Comparison of ENCODE assay signal across 27 mouse cellular contexts in the genomic region with DNA sequence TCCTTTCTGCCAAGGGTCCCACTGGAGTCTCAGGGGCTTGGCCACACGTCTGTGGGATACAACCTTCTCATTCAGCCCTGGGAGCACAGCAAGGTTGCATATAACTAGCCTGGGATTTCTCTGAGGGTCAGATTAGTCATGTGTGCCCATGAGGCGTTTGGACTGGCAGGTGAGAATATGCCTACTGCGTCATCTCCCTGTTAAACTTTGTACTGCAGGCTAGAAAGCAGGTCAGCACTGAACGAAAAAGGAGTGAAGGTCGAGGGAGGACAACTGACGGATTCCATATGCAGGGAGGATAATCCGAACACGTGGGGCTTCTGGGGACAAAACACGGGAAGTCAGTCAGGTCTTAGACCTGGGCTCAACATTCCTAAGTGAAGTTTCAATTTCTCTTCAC. TPM values are rescaled to one million over a fixed set of nuclear protein-coding genes. Genes with fewer than 3 reads are reported as not detected.
A peak's percentile ranks its signal among the peaks of the same experiment; 100 is the strongest.
DNase-seq lines count a peak whose midpoint lies in the region; ATAC-seq and TF ChIP-seq lines count a peak whose summit lies in the region.
"Had no signal": no experiment of that assay in that cellular context is flagged by ENCODE, and none has a peak within 500 bp of the region (broad histone marks: within the 10 kb centered on the region; RNA-seq: fewer than 3 reads in every experiment).

No protein-coding gene starts in this region.

- no peaks in the 10 kb centered on the region for H3K9me3 ChIP-seq in kidney, embryonic 14.5 days (ENCODE audit: control insufficient read depth, low read length)
- no peaks in the 10 kb centered on the region for H3K9me3 ChIP-seq in kidney, embryonic 16.5 days (ENCODE audit: low read length)
- H3K9me3 ChIP-seq: embryonic facial prominence, embryonic 15.5 days; forebrain, embryonic 10.5 days; hindbrain, embryonic 15.5 days had no signal

- 53% methylated on average over 9 of the region's 9 CpGs for WGBS in kidney, embryonic 14.5 days
- WGBS in kidney, adult 2 months, result 34% methylated on average over 9 of the region's 9 CpGs
- WGBS in kidney, embryonic 16.5 days, result 46% methylated on average over 9 of the region's 9 CpGs

- H3K9ac ChIP-seq in kidney, embryonic 14.5 days (ENCODE audit: low read depth, low read length), result no peak overlapping the region
- no peak overlapping the region for H3K9ac ChIP-seq in kidney, embryonic 16.5 days (replicated peaks; ENCODE audit: low read length)
- H3K9ac ChIP-seq: embryonic facial prominence, embryonic 15.5 days; hindbrain, embryonic 15.5 days had no signal

- no peak for TF ChIP-seq POLR2A in kidney, adult 2 months (IDR thresholded peaks at IDR 0.05; ENCODE audit: low read depth, low read length)

- no peaks in the 10 kb centered on the region for H3K27me3 ChIP-seq in kidney, embryonic 14.5 days (ENCODE audit: control insufficient read depth, insufficient read depth, low read length)
- H3K27me3 ChIP-seq in kidney, adult 2 months (replicated peaks; ENCODE audit: control insufficient read depth, insufficient read depth, low read length), result no peaks in the 10 kb centered on the region
- H3K27me3 ChIP-seq in kidney, embryonic 16.5 days (ENCODE audit: insufficient read depth, low read length), result no peaks in the 10 kb centered on the region
- H3K27me3 ChIP-seq: embryonic facial prominence, embryonic 15.5 days; hindbrain, embryonic 15.5 days; Patski had no signal

- no peak overlapping the region for H3K4me2 ChIP-seq in kidney, embryonic 14.5 days (replicated peaks; ENCODE audit: low read depth, low read length)
- H3K4me2 ChIP-seq in kidney, embryonic 16.5 days (replicated peaks; ENCODE audit: low read depth, low read length), result no peak overlapping the region
- H3K4me2 ChIP-seq: embryonic facial prominence, embryonic 15.5 days; heart, embryonic 11.5 days; hindbrain, embryonic 15.5 days had no signal

- no peaks in the 10 kb centered on the region for H3K4me1 ChIP-seq in kidney, embryonic 14.5 days (ENCODE audit: control insufficient read depth, insufficient read depth, low read length)
- no peaks in the 10 kb centered on the region; the same call in 1 of the 2 replicates for H3K4me1 ChIP-seq in kidney, adult 2 months (ENCODE audit: control insufficient read depth, insufficient read depth, low read length)
- H3K4me1 ChIP-seq in kidney, embryonic 16.5 days (ENCODE audit: insufficient read depth, low read length), result no peaks in the 10 kb centered on the region
- H3K4me1 ChIP-seq: embryonic facial prominence, embryonic 15.5 days; forebrain, embryonic 10.5 days; hindbrain, embryonic 15.5 days had no signal

- no peak overlapping the region for H3K4me3 ChIP-seq in kidney, embryonic 14.5 days (ENCODE audit: low read length)
- no peak overlapping the region for H3K4me3 ChIP-seq in kidney, adult 2 months (ENCODE audit: insufficient read depth, low read depth, low read length)
- no peak overlapping the region for H3K4me3 ChIP-seq in kidney, embryonic 16.5 days (ENCODE audit: low read length)
- H3K4me3 ChIP-seq: embryonic facial prominence, embryonic 15.5 days; erythroblast, embryonic 14.5 days; forebrain, embryonic 10.5 days; heart, adult 2 months; hindbrain, embryonic 15.5 days had no signal

- no peak for ATAC-seq in kidney, embryonic 14.5 days (ENCODE audit: low FRiP score, low TSS enrichment)
- ATAC-seq in kidney, embryonic 16.5 days (ENCODE audit: low FRiP score, low TSS enrichment), result 0 out of 2 replicates have a peak, but pooled peaks have one; percentile 6
- no peak for ATAC-seq in megakaryocyte progenitor cell, adult 5-6 weeks (replicated peaks; ENCODE audit: poor library complexity)
- ATAC-seq: forebrain, embryonic 14.5 days; Patski had no signal

- no peaks in the 10 kb centered on the region for H3K36me3 ChIP-seq in kidney, embryonic 14.5 days (ENCODE audit: control insufficient read depth, insufficient read depth, low read length)
- no peaks in the 10 kb centered on the region for H3K36me3 ChIP-seq in kidney, adult 2 months (ENCODE audit: control insufficient read depth, insufficient read depth, low read length)
- no peaks in the 10 kb centered on the region for H3K36me3 ChIP-seq in kidney, embryonic 16.5 days (ENCODE audit: insufficient read depth, low read length)
- H3K36me3 ChIP-seq: embryonic facial prominence, embryonic 15.5 days; forebrain, embryonic 10.5 days had no signal

- H3K27ac ChIP-seq in kidney, embryonic 14.5 days (ENCODE audit: low read depth, low read length), result no peak overlapping the region
- H3K27ac ChIP-seq in kidney, adult 2 months (ENCODE audit: insufficient read depth, low read depth, low read length), result no peak overlapping the region
- H3K27ac ChIP-seq in kidney, embryonic 16.5 days (ENCODE audit: low read length), result no peak overlapping the region
- H3K27ac ChIP-seq: embryonic facial prominence, embryonic 15.5 days; forebrain, embryonic 10.5 days; heart, adult 2 months; hindbrain, embryonic 15.5 days had no signal

- peak; percentile 53 for DNase-seq in kidney, adult 11 months
- DNase-seq in kidney, adult 2 months, result peak; percentile 76
- peak; percentile 35 to 64 for DNase-seq in kidney, postnatal 25 days
- no peak for DNase-seq in ovary, adult 18-20 months (ENCODE audit: low spot score)
- DNase-seq: adrenal gland, adult 2 months; adrenal gland, postnatal 25 days; cerebellum, adult 2 months; embryo, embryonic 11 days; gastrocnemius, postnatal 10 days; heart, adult 2 months; heart, postnatal 36 days had no signal

- TF ChIP-seq CTCF in kidney, adult 2 months (conservative IDR thresholded peaks at IDR 0.05; ENCODE audit: insufficient read depth, insufficient read length, low read depth, low read length), result no peak; the same call in 1 of the 2 replicates

RNA-seq across cellular contexts. Expression of a gene that starts 22.8 kb away (rescaled TPM):
- not detected in 2 replicates for polyA plus RNA-seq in kidney, embryonic 14.5 days (2014; fragmentation: Nextera tagmentation; extraction: Ambion mirVana)
- not detected in 2 replicates for polyA plus RNA-seq in kidney, adult 2 months (2012; rRNA removed)
- polyA plus RNA-seq in kidney, embryonic 16.5 days (2015; fragmentation: Nextera tagmentation; extraction: Ambion mirVana), result not detected in 2 replicates
- not detected in 2 replicates for total RNA-seq in megakaryocyte progenitor cell, adult 5-6 weeks (2015)
- total RNA-seq in megakaryocyte progenitor cell, adult 5-6 weeks (2017), result not detected in 2 replicates
- total RNA-seq: adrenal gland, adult 2 months; adrenal gland, postnatal 25 days; CH12.LX; common myeloid progenitor, adult 5-6 weeks; gastrocnemius, postnatal 10 days; gastrocnemius, postnatal 4 days; heart, adult 2 months; heart, postnatal 36 days had no signal
- polyA plus RNA-seq: adrenal gland, adult 2 months; cerebellum, adult 2 months; embryonic facial prominence, embryonic 11.5 days; embryonic facial prominence, embryonic 15.5 days; erythroblast, embryonic 14.5 days; forebrain, embryonic 10.5 days; forebrain, embryonic 14.5 days; heart, adult 2 months; heart, embryonic 11.5 days; heart, embryonic 16.5 days; hindbrain, embryonic 11.5 days; hindbrain, embryonic 15.5 days; Patski had no signal

RNA-seq across cellular contexts. Expression of a gene that starts 39.3 kb away (rescaled TPM):
- polyA plus RNA-seq in kidney, embryonic 14.5 days (2014; fragmentation: Nextera tagmentation; extraction: Ambion mirVana), result 3.1 and 4.6 TPM in 2 replicates
- 4.5 and 4.7 TPM in 2 replicates for polyA plus RNA-seq in kidney, adult 2 months (2012; rRNA removed)
- polyA plus RNA-seq in kidney, embryonic 16.5 days (2015; fragmentation: Nextera tagmentation; extraction: Ambion mirVana), result 6.4 and 6.9 TPM in 2 replicates
- 3.4 and 4.0 TPM in 2 replicates for total RNA-seq in megakaryocyte progenitor cell, adult 5-6 weeks (2015)
- 2.7 and 4.0 TPM in 2 replicates for total RNA-seq in megakaryocyte progenitor cell, adult 5-6 weeks (2017)
